Mouse (Mus musculus): Measurements from ENCODE around the gene Hipk2. TPM values are rescaled to one million over a fixed set of nuclear protein-coding genes. Genes with fewer than 3 reads are reported as not detected.
"Not testable (repeated sequence)": the region's sequence is repeated elsewhere in the genome, so short reads cannot be mapped to it uniquely, and the experiment has no call there.

The Hipk2 gene
- total and polyA plus RNA-seq, 2 experiments from 2014 or later: 17.8 to 28.6 TPM

DNA sequence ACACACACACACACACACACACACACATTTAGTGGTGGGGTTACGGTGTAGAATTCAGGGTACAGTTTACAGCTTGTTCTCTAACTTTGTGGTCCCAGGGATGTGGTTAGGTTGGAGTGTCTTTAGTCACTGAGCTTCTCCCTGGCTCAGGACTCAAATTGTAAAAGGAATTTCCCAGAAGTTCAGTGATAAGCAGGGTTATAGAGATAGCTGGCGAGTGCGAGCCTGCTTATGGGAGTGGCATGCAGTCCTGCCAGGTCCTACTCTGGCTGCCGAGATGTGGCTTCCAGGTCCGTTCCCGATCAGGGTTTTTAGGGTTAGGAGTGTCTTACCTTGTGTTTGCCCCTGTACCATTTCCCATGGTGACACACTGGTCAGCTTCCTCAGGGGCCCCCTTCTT is 199.7 kb downstream of the Hipk2 start:
- H3K36me3 ChIP-seq (ENCODE audit: insufficient read depth): peaks cover 8% of the 10 kb centered on the region; the same call in 1 of the 2 replicates
- H3K4me3 ChIP-seq (ENCODE audit: low read depth, low read length): no peak overlapping the region
- ATAC-seq (no peak), DNase-seq (no peak)
- WGBS: 89% methylated on average over 6 of the region's 6 CpGs
- H3K4me2 ChIP-seq (ENCODE audit: low read depth): no peak overlapping the region
- no peaks in the 10 kb centered on the region for H3K9me3 ChIP-seq (ENCODE audit: low read length)
- no peak overlapping the region for H3K9ac ChIP-seq
- TF ChIP-seq CTCF (IDR thresholded peaks at IDR 0.05; ENCODE audit: low read depth): no peak
- H3K27me3 ChIP-seq (ENCODE audit: insufficient read depth, low read length): no peaks in the 10 kb centered on the region
- no peaks in the 10 kb centered on the region for H3K4me1 ChIP-seq (ENCODE audit: insufficient read depth)
- no peak overlapping the region for H3K27ac ChIP-seq (ENCODE audit: low read depth, low read length)

DNA sequence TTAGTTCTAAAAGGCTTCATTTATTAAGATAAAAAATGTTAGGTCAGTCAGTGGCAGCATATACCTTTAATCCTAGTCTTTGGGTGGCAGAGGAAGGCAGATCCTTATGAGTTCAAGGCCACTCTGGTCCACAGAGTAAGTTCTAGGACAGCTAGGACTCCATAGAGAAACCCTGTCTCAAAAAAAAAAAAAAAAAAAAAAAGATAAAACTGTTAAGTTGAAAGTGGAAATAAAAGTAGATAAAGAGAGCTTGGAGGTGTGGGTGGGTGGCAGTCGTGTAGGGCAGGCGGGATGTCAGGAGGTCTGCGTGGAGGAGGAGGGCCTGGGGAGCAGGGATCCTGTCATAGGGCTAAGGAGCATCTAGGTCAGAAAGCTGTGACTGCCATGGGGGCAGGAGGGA is 204.0 kb downstream of the Hipk2 start:
- no peak for TF ChIP-seq CTCF (IDR thresholded peaks at IDR 0.05; ENCODE audit: low read depth)
- Histone ChIP-seq H3K36me3 (ENCODE audit: insufficient read depth) (no peaks in the 10 kb centered on the region), H3K4me2 (ENCODE audit: low read depth) (no peak overlapping the region), H3K4me1 (ENCODE audit: insufficient read depth) (no peaks in the 10 kb centered on the region), H3K27ac (ENCODE audit: low read depth, low read length) (no peak overlapping the region), H3K4me3 (ENCODE audit: low read depth, low read length) (no peak overlapping the region), H3K27me3 (ENCODE audit: insufficient read depth, low read length) (no peaks in the 10 kb centered on the region), H3K9ac (no peak overlapping the region), H3K9me3 (ENCODE audit: low read length) (no peaks in the 10 kb centered on the region)
- ATAC-seq (no peak), DNase-seq (no peak)
- 88% methylated on average over 3 of the region's 3 CpGs for WGBS

DNA sequence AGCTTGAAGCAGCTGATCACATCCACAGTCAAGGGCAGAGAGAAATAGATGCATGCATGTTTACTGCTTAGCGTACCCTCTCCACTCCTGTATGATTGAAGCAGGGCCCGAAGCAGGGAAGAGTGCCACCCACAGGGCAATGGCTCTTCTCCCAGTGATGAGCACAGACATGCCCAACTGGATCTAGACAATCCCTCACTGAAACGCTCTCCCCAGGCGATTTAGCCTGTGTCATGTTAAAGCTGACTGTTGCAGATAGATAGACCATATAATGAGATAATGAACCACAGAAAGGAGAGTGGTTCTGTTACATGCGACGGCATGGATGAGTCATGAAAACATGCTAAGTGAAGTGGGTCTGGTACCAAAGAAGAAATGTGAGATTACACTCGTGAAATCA is 204.7 kb downstream of the Hipk2 start:
- 77% methylated on average over 7 of the region's 7 CpGs for WGBS
- ATAC-seq (no peak), DNase-seq (no peak)
- no peak overlapping the region for H3K27ac ChIP-seq (ENCODE audit: low read depth, low read length)
- H3K9ac ChIP-seq: no peak overlapping the region
- no peak overlapping the region for H3K4me3 ChIP-seq (ENCODE audit: low read depth, low read length)
- H3K4me2 ChIP-seq (ENCODE audit: low read depth): no peak overlapping the region
- no peaks in the 10 kb centered on the region for H3K36me3 ChIP-seq (ENCODE audit: insufficient read depth)
- H3K9me3 ChIP-seq (ENCODE audit: low read length): no peaks in the 10 kb centered on the region
- 0 out of 2 replicates have a peak, but pooled peaks have one; percentile 1 for TF ChIP-seq CTCF (IDR thresholded peaks at IDR 0.05; ENCODE audit: low read depth)
- H3K27me3 ChIP-seq (ENCODE audit: insufficient read depth, low read length): no peaks in the 10 kb centered on the region
- H3K4me1 ChIP-seq (ENCODE audit: insufficient read depth): no peaks in the 10 kb centered on the region

- no CpG with 5 or more reads among the region's 1 CpGs for whole genome bisulfite sequencing
- H3K4me3 ChIP-seq (ENCODE audit: low read depth, low read length): not testable (repeated sequence)
Measured at GRCm38 (mm10) chr6:38670488-38670887, 205.5 kb downstream of the Hipk2 start.

GRCm38 (mm10) chr6:38669580-38669979 is 206.4 kb downstream of the Hipk2 start:
- Histone ChIP-seq H3K36me3 (ENCODE audit: insufficient read depth) (no peaks in the 10 kb centered on the region), H3K9me3 (ENCODE audit: low read length) (no peaks in the 10 kb centered on the region), H3K9ac (no peak overlapping the region), H3K4me2 (ENCODE audit: low read depth) (no peak overlapping the region), H3K27ac (ENCODE audit: low read depth, low read length) (no peak overlapping the region), H3K4me3 (ENCODE audit: low read depth, low read length) (no peak overlapping the region), H3K27me3 (ENCODE audit: insufficient read depth, low read length) (no peaks in the 10 kb centered on the region), H3K4me1 (ENCODE audit: insufficient read depth) (no peaks in the 10 kb centered on the region)
- 70% methylated on average over 6 of the region's 6 CpGs for WGBS
- peak; percentile 31; the same call in 1 of the 2 replicates for TF ChIP-seq CTCF (IDR thresholded peaks at IDR 0.05; ENCODE audit: low read depth)
- no peak for ATAC-seq
- DNase-seq: no peak

More at GRCm38 (mm10) chr6:38670488-38670887, 205.5 kb downstream of the Hipk2 start:
- H3K4me2 ChIP-seq (ENCODE audit: low read depth); H3K9ac ChIP-seq; H3K36me3 ChIP-seq (ENCODE audit: insufficient read depth); DNase-seq; H3K27me3 ChIP-seq (ENCODE audit: insufficient read depth, low read length); ATAC-seq; H3K9me3 ChIP-seq (ENCODE audit: low read length); H3K27ac ChIP-seq (ENCODE audit: low read depth, low read length); H3K4me1 ChIP-seq (ENCODE audit: insufficient read depth): not testable (repeated sequence)

DNA sequence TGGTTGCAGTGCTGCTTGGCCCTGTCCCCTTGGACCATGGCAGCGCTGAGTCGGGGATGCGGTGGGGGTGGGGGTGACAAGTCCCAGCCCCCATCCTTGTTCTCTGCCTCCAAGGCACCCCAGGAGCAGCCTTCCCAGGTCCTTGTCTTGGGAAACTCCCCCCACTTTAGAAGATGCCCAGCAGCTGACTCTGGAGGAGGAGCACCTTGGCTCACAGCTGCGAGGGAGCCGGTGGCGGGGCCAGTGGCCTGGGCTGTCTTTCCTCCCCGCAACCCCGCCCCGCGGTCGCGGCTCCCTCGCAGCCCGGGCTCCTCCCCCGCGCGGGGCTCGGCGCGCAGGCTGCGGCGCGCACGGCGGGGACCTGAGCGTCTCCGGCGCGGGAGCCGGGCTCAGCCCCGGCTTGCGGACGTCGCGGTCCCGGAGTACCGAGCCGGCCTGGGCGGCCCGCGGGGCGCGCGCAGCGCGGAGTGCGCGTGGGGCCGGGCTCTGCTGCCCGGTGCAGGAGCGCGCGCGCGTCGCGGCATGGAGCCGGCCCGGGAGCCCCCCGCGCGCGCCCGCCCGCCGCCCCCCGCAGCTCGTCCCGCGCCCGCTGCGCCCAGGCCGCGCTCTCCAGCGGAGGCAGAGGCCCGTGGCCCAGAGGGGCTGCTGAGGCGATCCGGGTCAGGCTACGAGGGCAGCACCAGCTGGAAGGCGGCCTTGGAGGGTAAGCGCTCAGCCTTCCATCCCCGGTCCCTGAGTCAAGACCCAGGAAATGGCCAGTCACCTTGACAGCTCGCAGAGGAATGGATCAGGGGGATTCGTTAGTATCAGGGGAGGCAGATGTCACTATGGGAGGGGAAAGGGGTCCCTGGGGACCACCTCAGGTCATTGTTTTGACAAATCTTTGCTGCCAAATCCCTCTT is 213.0 kb downstream of the Hipk2 start, which contains the start of gene Clec2l:
TSS of gene Clec2l (plus strand) at position 356 of the 902 bp plus-strand sequence.
- peak within 1 kb of the TSS; percentile 67 for H3K27ac ChIP-seq (ENCODE audit: low read depth, low read length)
- no peaks in the 10 kb centered on the region for H3K4me1 ChIP-seq (ENCODE audit: insufficient read depth)
- peak; percentile 70 for DNase-seq
- WGBS: 3% methylated on average over 54 of the region's 84 CpGs
- peak within 1 kb of the TSS; percentile 81 for H3K4me2 ChIP-seq (ENCODE audit: low read depth)
- no peaks in the 10 kb centered on the region for H3K36me3 ChIP-seq (ENCODE audit: insufficient read depth)
- no peak for TF ChIP-seq CTCF (IDR thresholded peaks at IDR 0.05; ENCODE audit: low read depth)
- H3K4me3 ChIP-seq (ENCODE audit: low read depth, low read length): peak within 1 kb of the TSS; percentile 70
- H3K9me3 ChIP-seq (ENCODE audit: low read length): no peaks in the 10 kb centered on the region
- peak; percentile 95 for ATAC-seq
- H3K27me3 ChIP-seq (ENCODE audit: insufficient read depth, low read length): no peaks in the 10 kb centered on the region
- H3K9ac ChIP-seq: peak within 1 kb of the TSS; percentile 81

GRCm38 (mm10) chr6:38661626-38662025 is 214.3 kb downstream of the Hipk2 start:
- Histone ChIP-seq H3K9me3 (ENCODE audit: low read length) (no peaks in the 10 kb centered on the region), H3K4me1 (ENCODE audit: insufficient read depth) (no peaks in the 10 kb centered on the region), H3K4me3 (ENCODE audit: low read depth, low read length) (no peak overlapping the region), H3K9ac (no peak overlapping the region), H3K27ac (ENCODE audit: low read depth, low read length) (no peak overlapping the region), H3K27me3 (ENCODE audit: insufficient read depth, low read length) (no peaks in the 10 kb centered on the region), H3K36me3 (ENCODE audit: insufficient read depth) (no peaks in the 10 kb centered on the region), H3K4me2 (ENCODE audit: low read depth) (no peak overlapping the region)
- no peak for TF ChIP-seq CTCF (IDR thresholded peaks at IDR 0.05; ENCODE audit: low read depth)
- DNase-seq (no peak), ATAC-seq (no peak)
- WGBS: 34% methylated on average over 4 of the region's 4 CpGs

Data from forebrain, postnatal 0 days (tissue).